Mouse (Mus musculus) cerebellum, adult 2 months (tissue): Measurements from ENCODE around the gene Dck. TPM values are rescaled to one million over a fixed set of nuclear protein-coding genes. Genes with fewer than 3 reads are reported as not detected.

Experiments
- DNase-seq, 2 experiments: peaks; one replicate each; pipeline ENCODE4 v3.0.0; 2021
- H3K27ac ChIP-seq: fragments of 200-500 bp; 2 replicates; pipeline ENCODE4 v1.5.1; 2012; ENCODE audit warnings: low read length, control low read depth, inconsistent platforms; ENCODE audit not compliant: insufficient read depth
- H3K27me3 ChIP-seq: fragments of 200-500 bp; 2 replicates; pipeline ENCODE4 v1.6.1; 2012; ENCODE audit warnings: inconsistent platforms, mild to moderate bottlenecking, low read length, moderate library complexity; ENCODE audit not compliant: control insufficient read depth, insufficient read depth
- H3K4me1 ChIP-seq: fragments of 200-500 bp; 2 replicates; pipeline ENCODE4 v1.6.1; 2011; ENCODE audit warnings: low read length; ENCODE audit not compliant: control insufficient read depth, insufficient read depth
- H3K4me3 ChIP-seq: fragments of 200-500 bp; replicated peaks from 2 replicates; pipeline ENCODE3; 2011; ENCODE audit warnings: mild to moderate bottlenecking, low read depth, low read length, control low read depth; ENCODE audit not compliant: insufficient read depth
- CTCF ChIP-seq: fragments of 200-500 bp; IDR thresholded peaks from 2 replicates; pipeline ENCODE4 v1.5.1; 2011; ENCODE audit warnings: low read depth, mild to moderate bottlenecking, control low read depth, low read length, moderate library complexity, borderline replicate concordance; ENCODE audit not compliant: insufficient read depth
- POLR2A ChIP-seq: fragments of 200-500 bp; IDR thresholded peaks from 2 replicates; pipeline ENCODE4 v1.6.1; 2011; ENCODE audit warnings: low read length, control low read depth, borderline replicate concordance; ENCODE audit not compliant: insufficient read depth
- WGBS: fragments of 180-500 bp; shearing (Covaris S2); methylation state at CpG from one replicate; pipeline ENCODE4 v1.1.7; 2018; 5-methylcytosine and 5-hydroxymethylcytosine counted together
- polyA plus RNA-seq: library from polyadenylated mRNA; depleted of rRNA; stranded (reverse); fragments of >200 nt; gene quantifications from 2 replicates; pipeline ENCODE4 v1.2.3, GENCODE M21; 2012

Dck gene
- polyA plus RNA-seq, 1 experiment: 16.6 TPM

- Histone ChIP-seq H3K27ac (peak overlapping the region; percentile 93), H3K4me3 (peak overlapping the region; percentile 66), H3K27me3 (no peaks in the 10 kb centered on the region), H3K4me1 (peaks cover 5% of the 10 kb centered on the region)
- TF ChIP-seq CTCF (no peak), POLR2A (no peak)
- DNase-seq: no peak
- WGBS: 9% methylated on average over 9 of the region's 9 CpGs
Measured at GRCm38 (mm10) chr5:88795910-88796584, 31.3 kb downstream of the Dck start.

GRCm38 (mm10) chr5:88796588-88796987 is 31.8 kb downstream of the Dck start:
- H3K27me3 ChIP-seq: no peaks in the 10 kb centered on the region
- 12% methylated on average over 11 of the region's 11 CpGs for WGBS
- peaks cover 8% of the 10 kb centered on the region for H3K4me1 ChIP-seq
- TF ChIP-seq POLR2A: peak; percentile 28; the same call in 1 of the 2 replicates
- no peak for TF ChIP-seq CTCF
- DNase-seq: peak; percentile 57 to 61
- H3K4me3 ChIP-seq: peak overlapping the region; percentile 66
- peak overlapping the region; percentile 93 for H3K27ac ChIP-seq

GRCm38 (mm10) chr5:88797121-88797520 is 32.3 kb downstream of the Dck start:
- Histone ChIP-seq H3K27me3 (no peaks in the 10 kb centered on the region), H3K4me3 (peak overlapping the region; percentile 66), H3K4me1 (peaks cover 8% of the 10 kb centered on the region), H3K27ac (peak overlapping the region; percentile 93; the same call in 1 of the 2 replicates)
- WGBS: 52% methylated on average over 6 of the region's 6 CpGs
- DNase-seq: no peak
- TF ChIP-seq POLR2A: no peak
- no peak for TF ChIP-seq CTCF

- Histone ChIP-seq H3K4me1 (peaks cover 42% of the 10 kb centered on the region), H3K4me3 (no peak overlapping the region), H3K27ac (no peak overlapping the region), H3K27me3 (no peaks in the 10 kb centered on the region)
- TF ChIP-seq POLR2A: no peak
- TF ChIP-seq CTCF: no peak
- peak in 1 of 2 experiments; percentile 77 for DNase-seq
- WGBS: 39% methylated on average over 4 of the region's 4 CpGs
Measured at GRCm38 (mm10) chr5:88805616-88806015, 40.8 kb downstream of the Dck start.

- no peak for TF ChIP-seq POLR2A
- no peak for TF ChIP-seq CTCF
- Histone ChIP-seq H3K27ac (peak overlapping the region; percentile 64), H3K27me3 (no peaks in the 10 kb centered on the region), H3K4me3 (no peak overlapping the region), H3K4me1 (peaks cover 43% of the 10 kb centered on the region)
- WGBS: 4% methylated on average over 5 of the region's 5 CpGs
- DNase-seq: peak; percentile 68 to 78
Measured at GRCm38 (mm10) chr5:88806278-88806677, 41.5 kb downstream of the Dck start.

GRCm38 (mm10) chr5:88807342-88807741 is 42.5 kb downstream of the Dck start:
- H3K27me3 ChIP-seq: no peaks in the 10 kb centered on the region
- WGBS: 12% methylated on average over 9 of the region's 9 CpGs
- H3K27ac ChIP-seq: peak overlapping the region; percentile 29
- DNase-seq: peak; percentile 51 to 52
- H3K4me3 ChIP-seq: no peak overlapping the region
- TF ChIP-seq CTCF (no peak), POLR2A (no peak)
- H3K4me1 ChIP-seq: peaks cover 45% of the 10 kb centered on the region

- Histone ChIP-seq H3K27ac (peak overlapping the region; percentile 94; the same call in 1 of the 2 replicates), H3K27me3 (no peaks in the 10 kb centered on the region), H3K4me1 (peaks cover 34% of the 10 kb centered on the region), H3K4me3 (no peak overlapping the region)
- 9% methylated on average over 2 of the region's 2 CpGs for WGBS
- DNase-seq: peak; percentile 38 to 86
- TF ChIP-seq CTCF (no peak), POLR2A (no peak)
Measured at GRCm38 (mm10) chr5:88813188-88813587, 48.4 kb downstream of the Dck start.

GRCm38 (mm10) chr5:88814552-88814951 is 49.8 kb downstream of the Dck start:
- TF ChIP-seq POLR2A (0 out of 2 replicates have a peak, but pooled peaks have one; percentile 16), CTCF (no peak)
- 10% methylated on average over 4 of the region's 4 CpGs for WGBS
- H3K4me1 ChIP-seq: peaks cover 32% of the 10 kb centered on the region
- H3K27ac ChIP-seq: peak overlapping the region; percentile 34; the same call in 1 of the 2 replicates
- peak; percentile 89 to 97 for DNase-seq
- no peak overlapping the region for H3K4me3 ChIP-seq
- no peaks in the 10 kb centered on the region for H3K27me3 ChIP-seq
